Mouse (Mus musculus): Measurements from ENCODE around the gene Rmnd1. TPM values are rescaled to one million over a fixed set of nuclear protein-coding genes. Genes with fewer than 3 reads are reported as not detected.

Gene Rmnd1
- polyA plus RNA-seq (2012; rRNA removed): 46.2 and 57.8 TPM in 2 replicates

GRCm38 (mm10) chr10:4432123-4432931, at the start of gene Rmnd1, which contains the start of gene Armt1:
Rmnd1 (minus strand) TSS chr10:4432388.
Armt1 (plus strand) TSS chr10:4432467.

GRCm38 (mm10) chr10:4387701-4388383, 44.3 kb downstream of the Rmnd1 start, which contains the start of gene Zbtb2:
Zbtb2 (minus strand) TSS chr10:4388108.

Other genes with a start within 250 kb of the Rmnd1 start
- 44.5 and 78.0 TPM in 2 replicates for gene Akap12, start 166.0 kb downstream of the Rmnd1 start, polyA plus RNA-seq (2012; rRNA removed)
- gene Zbtb2, start 44.3 kb downstream of the Rmnd1 start, polyA plus RNA-seq (2012; rRNA removed): 12.4 and 16.5 TPM in 2 replicates
- 20.4 and 27.0 TPM in 2 replicates for gene Armt1, start 79 bp upstream of the Rmnd1 start, polyA plus RNA-seq (2012; rRNA removed)
- gene Ccdc170, start 50.1 kb upstream of the Rmnd1 start, polyA plus RNA-seq (2012; rRNA removed): 0.14 and 0.20 TPM in 2 replicates
- gene Esr1, start 179.2 kb upstream of the Rmnd1 start, polyA plus RNA-seq (2012; rRNA removed): 0.02 and 0.15 TPM in 2 replicates